Mouse (Mus musculus): ENCODE measurements around the gene Cd47.

Gene Cd47

DNA sequence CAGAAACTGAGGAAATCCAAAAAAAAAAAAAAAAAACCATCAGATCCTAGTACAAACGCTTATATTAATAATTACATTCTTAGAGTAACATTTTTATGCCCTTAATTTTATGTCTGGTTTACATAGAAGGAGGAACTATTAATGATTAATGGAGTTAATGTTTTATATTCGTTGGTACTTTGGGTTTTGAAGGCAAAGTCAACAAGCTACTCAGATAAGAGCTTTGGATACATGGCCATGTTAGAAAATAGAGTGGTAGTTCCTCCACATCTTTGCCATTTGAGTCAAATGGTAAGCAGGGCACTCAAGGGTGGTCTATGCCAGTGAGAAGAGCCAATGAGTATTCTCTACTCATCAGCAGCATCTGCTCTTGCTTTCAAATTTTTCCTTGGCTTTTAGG, 66.3 kb downstream of the Cd47 start:
- no peak for DNase-seq (ENCODE audit: low read depth, low spot score)

DNA sequence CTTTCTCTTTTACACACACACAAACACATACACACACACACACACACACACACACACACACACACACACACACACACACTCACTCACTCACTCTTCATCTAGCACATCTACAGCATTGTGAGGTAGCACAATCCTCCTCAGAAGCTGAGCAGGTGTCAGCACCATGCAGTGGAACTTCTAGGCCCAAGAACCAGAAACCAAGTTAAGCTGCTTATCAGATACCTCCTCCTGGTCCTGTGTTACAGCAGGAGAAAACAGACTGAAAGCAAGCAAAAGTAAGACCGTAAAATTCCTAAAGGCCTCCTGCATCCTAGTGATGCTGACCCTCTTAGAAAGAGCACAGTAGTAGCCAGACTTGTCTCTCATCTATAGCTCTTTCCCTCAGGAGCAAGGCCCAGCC, 67.9 kb downstream of the Cd47 start:
- DNase-seq (ENCODE audit: low read depth, low spot score), result no peak

DNA sequence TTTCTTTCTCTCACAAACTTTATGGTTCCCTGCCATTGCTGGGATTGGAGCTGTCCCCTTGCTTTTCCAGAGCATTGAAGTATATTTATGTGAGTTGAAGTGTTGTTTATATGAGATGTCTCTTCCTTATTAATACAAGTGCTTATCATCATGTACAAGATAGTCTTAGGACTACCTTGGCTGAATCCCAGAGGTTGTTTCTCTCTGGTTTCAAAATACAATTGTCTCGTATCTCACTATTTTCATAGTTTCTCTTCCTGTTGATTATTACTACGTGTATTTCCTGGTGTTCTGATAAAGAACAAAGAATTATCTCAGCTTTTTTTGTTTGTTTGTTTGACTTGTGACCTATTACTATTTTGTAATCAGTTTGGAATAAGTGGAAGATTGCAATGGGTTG, 73.6 kb downstream of the Cd47 start:
- DNase-seq (ENCODE audit: low read depth, low spot score), result no peak

DNA sequence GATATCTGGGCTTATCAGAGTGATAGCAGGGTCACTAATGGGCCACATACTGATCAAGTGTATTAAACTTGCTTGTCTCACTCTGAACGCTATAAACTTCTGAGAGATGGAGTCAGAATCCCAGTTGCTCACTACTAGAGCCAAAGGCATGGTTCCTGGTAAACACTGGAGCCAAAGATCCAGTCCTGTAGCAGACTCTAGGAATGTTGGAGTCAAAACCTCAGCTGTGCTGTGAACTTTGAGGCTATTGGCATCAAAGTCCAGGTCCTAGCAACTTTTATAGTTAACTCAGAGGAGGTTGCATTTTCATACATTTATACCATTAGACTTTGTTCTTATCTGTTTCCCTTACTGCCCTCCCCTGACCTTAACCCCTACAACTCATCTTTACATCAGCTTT, 74.2 kb downstream of the Cd47 start:
- no peak for DNase-seq (ENCODE audit: low read depth, low spot score)

DNA sequence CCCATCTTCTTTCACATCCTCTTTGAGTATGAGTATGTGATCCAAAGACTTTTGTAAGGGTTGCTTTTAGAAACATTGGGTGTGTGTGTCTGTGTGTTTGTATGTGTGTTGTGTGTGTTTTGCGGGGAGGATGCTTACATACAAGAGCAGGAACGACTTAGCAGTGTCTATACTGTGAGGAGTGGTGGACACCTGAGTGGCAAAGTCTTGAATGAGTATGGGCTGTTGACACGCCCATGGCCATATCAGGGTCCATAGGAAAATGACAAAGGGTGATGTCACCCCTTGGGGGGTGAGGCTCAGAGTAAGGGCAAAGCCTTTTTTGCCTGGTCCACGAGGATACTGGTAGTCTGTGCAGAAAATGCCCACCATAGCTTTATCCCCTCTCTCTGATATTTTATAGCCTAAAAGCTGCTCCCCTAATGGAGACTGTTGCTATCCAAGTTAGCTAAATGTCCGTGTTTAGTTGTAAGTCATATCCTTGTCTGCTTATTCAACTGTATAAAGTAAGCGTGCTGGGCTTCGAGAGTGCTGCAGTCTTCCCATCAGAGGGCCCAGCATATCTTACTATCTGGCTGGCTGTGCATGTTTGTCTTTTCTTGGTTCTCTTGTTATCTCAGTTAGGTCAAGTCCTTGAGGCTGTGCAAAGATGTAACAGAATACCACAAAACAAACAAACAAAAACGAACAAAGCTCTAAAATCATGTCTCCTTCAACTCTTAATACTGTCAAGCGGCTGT, 76.1 kb downstream of the Cd47 start:
- DNase-seq (ENCODE audit: low read depth, low spot score), result no peak

DNA sequence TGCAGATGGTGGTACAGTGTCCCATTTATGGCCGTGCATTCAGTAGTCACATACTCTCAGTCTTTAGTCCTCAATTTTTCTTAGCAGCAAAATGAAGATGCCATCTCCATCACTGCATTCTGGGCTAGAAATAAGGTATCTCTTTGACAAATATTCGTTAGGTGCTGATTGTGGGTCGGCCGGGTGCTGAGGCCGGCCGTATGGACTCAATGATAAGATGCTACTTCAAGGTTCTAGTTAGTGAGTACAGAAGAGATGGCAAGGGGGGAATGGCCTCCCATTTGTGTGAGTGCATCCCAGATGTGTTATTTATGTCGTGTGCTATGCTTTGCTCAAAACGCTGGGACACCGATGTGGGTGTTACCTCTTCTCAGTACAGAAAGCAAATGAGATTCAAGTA, 76.9 kb downstream of the Cd47 start:
- DNase-seq (ENCODE audit: low read depth, low spot score), result no peak

DNA sequence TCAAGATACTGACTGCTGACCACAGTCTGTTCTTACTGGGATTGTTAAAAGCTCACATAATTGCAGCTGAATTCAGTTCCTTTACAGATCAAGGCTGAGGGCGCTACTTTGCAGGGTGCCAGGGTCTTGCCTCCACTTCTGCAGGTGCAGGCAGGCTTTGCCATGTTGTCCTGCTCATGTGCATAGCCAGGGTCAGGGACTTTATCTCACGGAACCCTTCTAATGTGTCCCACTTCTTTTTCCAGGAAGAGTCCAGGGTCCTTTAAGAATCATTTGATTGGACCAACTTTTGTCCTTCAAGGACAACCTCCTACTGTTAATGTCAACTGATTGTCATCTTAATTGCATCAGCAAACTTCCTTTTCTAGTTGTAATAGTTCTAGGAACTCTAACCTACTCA, 77.7 kb downstream of the Cd47 start:
- no peak for DNase-seq (ENCODE audit: low read depth, low spot score)

DNA sequence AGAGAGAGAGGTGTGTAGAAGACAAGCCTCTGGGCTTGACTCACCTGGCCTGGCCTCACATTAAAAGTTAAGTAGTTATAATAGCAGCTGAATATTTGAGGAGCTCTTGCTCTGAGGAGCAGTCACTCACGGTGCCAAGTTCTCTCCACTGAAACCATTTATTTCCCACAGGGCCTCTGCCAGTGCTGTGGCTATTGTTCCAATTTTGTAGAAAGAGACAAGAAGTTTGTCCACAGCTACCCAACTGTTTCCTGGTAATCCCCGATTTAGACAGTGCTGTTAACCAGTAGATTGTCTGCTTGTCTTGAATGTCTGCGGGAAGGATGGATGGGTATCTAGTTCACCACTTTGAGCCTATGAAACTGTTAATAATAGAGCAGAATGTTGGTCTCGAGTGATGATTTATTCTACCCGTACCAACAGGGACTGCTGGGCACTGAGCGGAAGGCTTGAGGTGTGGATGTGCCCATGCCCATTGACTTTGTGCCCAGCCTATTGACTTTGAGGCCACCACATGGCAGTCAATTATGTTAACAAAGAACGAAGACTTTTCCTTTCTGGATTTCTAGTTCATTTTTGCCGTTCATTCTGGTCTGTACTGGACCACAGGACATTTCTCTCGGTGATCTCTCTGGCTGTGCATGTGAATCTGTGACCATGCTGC, 86.2 kb downstream of the Cd47 start:
- DNase-seq (ENCODE audit: low read depth, low spot score), result no peak

DNA sequence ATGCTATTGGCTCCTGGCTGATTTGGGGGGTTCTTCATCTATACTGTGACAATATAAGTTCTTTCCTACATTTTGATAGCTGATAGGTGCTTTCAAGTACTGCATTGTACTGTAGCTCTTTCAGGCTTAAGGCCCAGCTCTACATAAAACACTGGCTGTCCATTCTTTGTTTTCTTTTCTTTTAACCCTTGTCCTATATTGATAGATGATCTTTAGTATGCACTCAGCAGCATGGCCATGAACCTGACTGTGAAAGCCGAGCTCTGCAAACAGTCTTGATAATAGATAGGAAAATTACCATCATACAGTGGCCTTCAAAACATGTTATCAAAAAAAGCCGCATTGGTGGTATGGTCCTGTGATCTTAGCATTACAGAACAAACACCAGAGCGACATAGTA, 87.0 kb downstream of the Cd47 start:
- DNase-seq (ENCODE audit: low read depth, low spot score), result no peak

DNA sequence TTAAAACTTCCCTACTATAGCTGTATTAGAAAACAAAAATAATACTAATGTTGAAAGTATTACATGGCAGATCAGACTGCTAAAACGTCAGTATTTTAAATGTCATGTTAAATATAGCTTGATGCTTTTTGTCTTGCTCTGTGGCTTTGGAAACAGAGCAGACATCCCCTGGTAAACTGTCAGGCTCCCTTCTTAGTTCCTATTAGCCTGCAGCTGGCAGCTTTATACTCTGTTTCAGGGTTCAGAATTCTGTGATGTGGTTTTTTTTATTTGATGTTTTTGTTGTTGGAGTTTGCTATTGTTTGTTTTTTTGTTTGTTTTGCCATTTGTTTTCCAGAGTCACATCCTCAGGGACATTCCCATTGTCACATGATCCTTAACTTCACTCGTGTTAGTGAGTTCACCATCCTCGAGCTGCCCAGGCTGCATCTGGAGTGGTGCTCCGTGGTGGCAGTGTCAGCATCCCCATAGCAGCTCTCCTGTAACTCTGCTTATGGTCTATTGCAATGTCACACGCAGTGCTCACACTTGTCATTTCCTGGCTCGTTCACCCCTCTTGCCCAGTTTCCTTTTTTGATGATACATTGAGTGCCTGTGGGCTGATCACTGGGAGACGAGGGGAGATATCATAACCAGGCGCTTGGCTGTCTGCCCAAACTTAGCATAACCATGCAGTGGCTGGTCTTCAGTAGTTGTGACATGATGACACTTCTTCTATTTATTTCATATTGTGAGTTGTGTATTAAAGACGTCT, 87.7 kb downstream of the Cd47 start:
- no peak for DNase-seq (ENCODE audit: low read depth, low spot score)

DNA sequence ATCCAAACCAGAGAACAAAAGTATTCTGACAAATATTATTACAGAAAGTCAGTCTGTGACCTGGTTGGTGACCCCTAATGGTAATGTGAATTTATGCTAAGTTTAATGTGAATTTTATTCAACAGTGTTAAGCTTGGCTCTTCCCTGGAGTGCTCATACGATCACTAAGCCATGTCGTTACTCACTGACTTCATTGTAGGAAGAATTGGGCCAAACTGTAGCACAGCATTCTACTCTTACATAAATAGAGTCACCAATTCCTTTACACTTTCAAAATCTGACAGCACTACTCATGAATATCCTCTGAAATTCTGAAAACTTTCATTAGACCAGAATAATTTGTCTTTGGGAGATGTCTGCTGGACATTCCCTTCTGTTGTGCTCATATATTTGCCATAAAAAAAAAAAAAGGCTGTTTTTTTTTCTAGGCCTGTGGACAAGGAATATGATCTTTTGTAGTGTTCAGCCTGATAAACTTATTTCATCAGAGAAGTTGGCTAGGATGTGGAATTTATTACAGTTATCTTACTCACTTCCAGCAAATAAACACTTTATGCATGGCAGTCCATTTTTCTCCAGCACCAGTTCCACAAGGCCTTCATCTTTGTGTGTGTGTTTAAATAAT, 88.8 kb downstream of the Cd47 start:
- DNase-seq (ENCODE audit: low read depth, low spot score), result peak; percentile 35

DNA sequence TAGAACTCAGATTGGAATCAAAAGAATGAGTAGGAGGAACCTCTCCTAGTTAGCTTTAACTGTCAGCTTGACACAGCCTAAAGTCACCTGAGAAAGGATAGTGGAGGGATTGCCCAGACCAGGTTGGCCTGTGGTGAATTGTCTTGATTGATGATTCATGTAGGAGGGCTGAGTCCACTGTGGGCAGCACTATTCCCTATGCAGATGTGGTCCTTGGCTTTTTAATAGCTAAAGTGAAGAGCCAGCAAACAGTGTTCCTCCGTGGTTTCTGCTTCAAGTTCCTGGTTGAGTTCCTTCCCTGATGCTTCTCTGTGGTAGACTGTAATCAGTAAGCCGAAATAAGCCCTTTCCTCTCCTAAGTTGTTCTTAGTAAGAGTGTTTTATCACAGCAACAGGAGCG, 91.9 kb downstream of the Cd47 start:
- no peak for DNase-seq (ENCODE audit: low read depth, low spot score)

DNA sequence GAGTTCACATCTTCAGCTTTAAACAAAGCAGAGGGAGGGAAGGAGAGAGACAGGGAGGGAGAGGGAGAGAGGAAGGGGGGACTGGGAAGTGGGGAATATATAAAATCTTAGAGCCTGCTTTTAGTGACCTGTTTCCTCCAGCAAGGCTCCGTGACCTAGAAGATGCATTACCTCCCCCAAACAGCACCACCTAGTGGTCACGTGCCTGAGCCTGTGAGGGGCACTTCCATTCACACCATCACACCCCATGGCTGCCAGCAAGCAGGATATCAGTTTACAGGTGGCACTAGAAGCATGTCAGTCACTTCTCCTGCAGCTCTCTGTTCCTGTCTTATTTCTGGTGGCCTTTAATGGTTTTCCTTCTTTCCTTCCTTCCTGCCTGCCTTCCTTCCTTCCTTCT, 92.6 kb downstream of the Cd47 start:
- DNase-seq (ENCODE audit: low read depth, low spot score), result peak; percentile 35

DNA sequence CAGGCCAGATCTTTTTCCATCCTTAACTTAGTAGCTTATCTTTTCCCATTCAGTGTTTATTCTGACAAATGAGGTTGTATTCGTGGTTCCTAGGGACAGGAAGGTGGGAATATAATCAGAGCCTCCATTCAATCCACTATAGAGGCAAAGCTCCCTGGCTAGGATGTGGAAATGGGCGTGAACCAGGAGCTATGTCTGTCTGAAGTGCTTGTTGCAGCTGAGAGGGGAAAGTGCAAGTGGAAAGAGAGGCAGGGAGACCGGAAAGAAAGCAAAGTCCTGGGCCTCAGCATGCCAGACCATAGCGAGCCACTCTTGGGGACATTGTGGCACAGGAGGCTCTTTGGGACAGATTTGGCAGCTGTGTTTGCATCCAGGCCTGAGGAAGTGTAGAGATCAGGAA, 94.3 kb downstream of the Cd47 start:
- no peak for DNase-seq (ENCODE audit: low read depth, low spot score)

DNA sequence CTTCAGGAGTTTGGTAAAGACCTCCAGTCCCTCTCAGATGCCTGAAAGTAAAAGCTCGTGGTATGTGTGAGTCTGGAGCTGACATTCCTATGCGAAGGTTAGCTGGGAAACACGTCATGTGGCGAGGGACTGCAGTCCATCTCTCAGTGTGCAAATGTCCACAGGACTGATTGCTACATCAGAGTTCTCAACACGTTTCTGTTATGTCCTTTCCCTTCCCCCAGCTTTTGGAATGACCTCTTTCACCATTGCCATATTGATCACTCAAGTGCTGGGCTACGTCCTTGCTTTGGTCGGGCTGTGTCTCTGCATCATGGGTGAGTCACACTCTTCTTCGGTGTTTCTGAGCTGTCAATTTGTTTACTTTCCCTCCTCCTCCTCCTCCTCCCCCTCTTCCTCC, 95.8 kb downstream of the Cd47 start:
- peak; percentile 10 for DNase-seq (ENCODE audit: low read depth, low spot score)

DNA sequence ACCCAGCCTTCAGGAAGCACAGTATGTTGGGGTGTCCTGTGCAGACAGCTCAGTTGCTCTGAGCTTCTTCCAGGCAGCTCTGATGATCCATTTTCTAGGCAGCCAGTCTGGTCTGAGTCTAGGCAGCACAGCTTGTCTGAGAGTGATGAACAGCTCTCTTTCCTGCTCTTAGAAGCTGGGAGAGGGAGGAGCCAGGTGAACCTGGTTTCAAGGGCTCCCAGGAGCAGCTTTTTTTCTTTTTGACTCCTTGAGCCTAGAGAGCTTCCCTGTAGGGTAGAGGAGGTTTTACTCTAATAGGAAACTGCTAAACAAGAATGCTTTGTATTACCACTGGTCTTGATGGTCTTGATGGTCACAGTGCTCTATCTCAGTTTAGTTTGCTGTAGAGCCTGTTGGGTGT, 101.1 kb downstream of the Cd47 start:
- DNase-seq (ENCODE audit: low read depth, low spot score), result no peak

DNA sequence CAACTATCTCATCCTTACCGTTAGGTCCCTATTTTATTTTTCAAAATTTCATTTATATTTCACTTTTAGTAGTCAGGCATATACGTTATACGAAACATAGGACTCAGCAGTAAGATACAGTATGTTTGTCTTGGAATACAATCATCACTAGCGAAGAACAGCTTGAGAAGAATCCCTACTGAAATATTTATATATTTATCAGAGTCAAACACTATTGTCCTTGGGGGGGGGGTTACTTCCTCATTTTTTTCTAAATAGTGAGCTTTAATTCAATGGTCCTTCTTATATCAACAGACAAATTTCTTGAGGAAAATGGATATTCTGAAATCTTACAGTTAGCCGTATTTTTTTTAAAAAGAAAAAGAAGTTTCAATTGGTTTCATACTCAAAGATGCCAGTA, 101.8 kb downstream of the Cd47 start:
- no peak for DNase-seq (ENCODE audit: low read depth, low spot score)

DNA sequence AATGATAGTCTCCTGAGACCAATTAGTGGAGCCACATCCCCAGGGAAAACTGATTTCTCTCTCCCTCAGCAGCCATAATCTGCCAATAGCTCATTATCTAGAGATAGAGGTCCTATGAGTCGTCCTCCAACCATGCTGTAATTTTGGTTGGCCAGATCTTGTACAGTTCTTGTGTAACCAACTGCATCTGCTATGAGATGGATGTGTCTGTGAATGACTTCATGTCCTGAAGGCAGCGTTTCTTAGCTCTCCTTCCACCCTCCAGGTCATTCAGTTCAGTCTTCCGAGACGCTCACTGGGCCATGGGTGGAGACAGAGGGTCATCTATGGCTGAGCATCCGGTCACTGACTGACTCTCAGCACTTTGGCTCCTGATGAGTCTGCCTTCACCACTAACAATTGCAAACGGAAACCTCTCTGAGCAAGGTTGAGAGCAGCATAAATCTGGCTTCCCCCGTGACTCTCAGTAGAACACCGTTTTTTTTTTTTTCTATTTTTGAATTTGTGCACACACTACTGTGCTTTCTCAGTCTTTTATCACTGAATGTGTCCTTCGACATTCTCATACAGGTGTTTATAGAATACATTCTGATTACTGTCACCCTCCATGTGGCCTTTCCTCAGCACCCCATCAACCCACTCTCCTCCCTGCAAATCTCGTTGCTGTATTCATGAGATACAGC, 104.1 kb downstream of the Cd47 start:
- peak; percentile 72 for DNase-seq (ENCODE audit: low read depth, low spot score)

DNA sequence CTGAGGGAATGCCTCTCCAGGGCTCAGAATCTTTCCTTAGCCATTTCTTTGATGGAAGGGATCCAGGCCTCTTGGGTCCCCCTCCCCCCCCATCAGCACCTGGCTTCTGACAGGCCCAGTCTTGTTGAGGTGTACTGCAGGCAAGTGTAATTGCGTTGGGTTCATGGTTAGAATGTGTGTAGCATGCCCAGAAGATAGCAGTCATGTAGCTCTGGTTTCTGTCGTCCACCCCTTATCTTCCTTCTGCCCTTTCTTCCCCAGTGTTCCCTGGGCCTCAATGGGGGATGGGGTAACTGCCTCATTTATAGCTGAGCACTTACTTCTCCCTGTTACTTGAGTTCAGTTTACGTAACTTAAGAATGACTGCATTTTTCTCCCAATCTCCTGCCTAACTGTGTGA, 104.7 kb downstream of the Cd47 start:
- no peak for DNase-seq (ENCODE audit: low read depth, low spot score)

DNA sequence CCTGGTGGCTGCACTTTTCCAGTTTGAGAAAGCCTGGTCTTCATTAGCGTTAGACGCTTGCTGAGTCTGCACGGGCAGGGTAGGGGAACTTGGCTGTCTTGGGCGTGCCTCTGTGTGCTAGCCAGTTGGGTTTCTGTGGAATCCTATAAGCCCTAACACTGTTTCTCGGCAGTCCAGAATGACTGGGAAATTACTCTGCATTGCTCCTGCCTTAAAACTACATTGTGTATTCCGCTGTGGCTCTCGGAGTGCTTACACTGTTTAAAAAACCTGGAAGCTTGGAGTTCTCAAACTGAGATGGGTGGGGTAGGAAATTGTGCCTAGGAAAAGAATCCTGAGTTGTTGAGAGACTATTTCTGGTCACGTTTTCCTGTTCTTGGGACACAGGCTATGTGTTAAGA, 105.3 kb downstream of the Cd47 start:
- no peak for DNase-seq (ENCODE audit: low read depth, low spot score)

DNA sequence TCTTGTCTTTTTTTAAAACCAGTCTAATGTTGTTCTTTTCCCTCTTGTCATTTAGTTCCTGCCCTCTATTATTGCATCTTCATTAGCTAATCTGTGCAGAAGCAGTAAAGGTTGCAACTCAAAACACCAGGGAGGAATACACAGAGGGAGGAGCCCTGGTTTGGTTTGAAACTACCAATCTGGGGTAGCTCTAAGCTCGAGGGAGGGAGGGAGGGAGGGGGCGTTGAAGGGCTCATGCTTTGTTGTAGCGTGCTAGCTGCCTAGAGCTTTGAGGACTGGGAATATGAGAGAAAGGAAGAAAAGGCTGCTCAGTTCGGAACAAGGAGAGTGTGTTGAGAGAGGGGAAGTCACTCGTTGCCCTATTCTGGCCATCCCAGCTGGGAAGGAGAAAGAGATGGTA, 105.7 kb downstream of the Cd47 start:
- DNase-seq (ENCODE audit: low read depth, low spot score), result no peak

DNA sequence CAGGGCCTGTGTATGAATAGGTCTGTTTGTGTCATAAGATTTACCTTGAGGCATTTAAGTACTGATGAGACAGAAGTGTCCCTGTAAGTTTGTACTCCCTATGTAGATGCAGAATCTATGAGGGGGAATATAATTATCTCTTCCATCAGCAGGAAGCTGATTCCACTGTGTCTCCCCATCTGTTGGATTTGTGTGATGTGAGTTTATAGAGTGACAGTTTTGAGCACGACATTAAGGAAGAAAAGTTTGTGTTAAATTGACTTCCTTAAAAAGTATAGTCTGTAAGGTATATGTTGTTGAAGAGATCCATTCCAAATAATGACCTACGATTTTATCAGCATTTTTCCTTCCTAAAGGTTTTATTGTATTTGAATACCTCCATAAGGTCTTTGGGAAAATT, 106.6 kb downstream of the Cd47 start:
- DNase-seq (ENCODE audit: low read depth, low spot score), result no peak

Measured in 3T3-L1 (cell line).